Mouse (Mus musculus): ENCODE data around the gene Tamm41. TPM values are rescaled to one million over a fixed set of nuclear protein-coding genes. Genes with fewer than 3 reads are reported as not detected.

The Tamm41 gene
- 10 to 100 TPM; 31.2 to 31.8 TPM for total RNA-seq (2021)
- long read RNA-seq, experiment 1, transcript Tamm41-201 (8 exons, 1,168 nt) = major isoform, 20 of 26 reads
- long read RNA-seq, experiment 1, partial matches to known transcripts = 0 of 26 reads
- long read RNA-seq, experiment 1, other reads (novel, unspliced or antisense) = 6 of 26 reads
- long read RNA-seq, experiment 2, transcript Tamm41-201 (8 exons, 1,168 nt) = major isoform, 14 of 20 reads
- long read RNA-seq, experiment 2, partial matches to known transcripts = 1 of 20 reads
- long read RNA-seq, experiment 2, other reads (novel, unspliced or antisense) = 5 of 20 reads

DNA sequence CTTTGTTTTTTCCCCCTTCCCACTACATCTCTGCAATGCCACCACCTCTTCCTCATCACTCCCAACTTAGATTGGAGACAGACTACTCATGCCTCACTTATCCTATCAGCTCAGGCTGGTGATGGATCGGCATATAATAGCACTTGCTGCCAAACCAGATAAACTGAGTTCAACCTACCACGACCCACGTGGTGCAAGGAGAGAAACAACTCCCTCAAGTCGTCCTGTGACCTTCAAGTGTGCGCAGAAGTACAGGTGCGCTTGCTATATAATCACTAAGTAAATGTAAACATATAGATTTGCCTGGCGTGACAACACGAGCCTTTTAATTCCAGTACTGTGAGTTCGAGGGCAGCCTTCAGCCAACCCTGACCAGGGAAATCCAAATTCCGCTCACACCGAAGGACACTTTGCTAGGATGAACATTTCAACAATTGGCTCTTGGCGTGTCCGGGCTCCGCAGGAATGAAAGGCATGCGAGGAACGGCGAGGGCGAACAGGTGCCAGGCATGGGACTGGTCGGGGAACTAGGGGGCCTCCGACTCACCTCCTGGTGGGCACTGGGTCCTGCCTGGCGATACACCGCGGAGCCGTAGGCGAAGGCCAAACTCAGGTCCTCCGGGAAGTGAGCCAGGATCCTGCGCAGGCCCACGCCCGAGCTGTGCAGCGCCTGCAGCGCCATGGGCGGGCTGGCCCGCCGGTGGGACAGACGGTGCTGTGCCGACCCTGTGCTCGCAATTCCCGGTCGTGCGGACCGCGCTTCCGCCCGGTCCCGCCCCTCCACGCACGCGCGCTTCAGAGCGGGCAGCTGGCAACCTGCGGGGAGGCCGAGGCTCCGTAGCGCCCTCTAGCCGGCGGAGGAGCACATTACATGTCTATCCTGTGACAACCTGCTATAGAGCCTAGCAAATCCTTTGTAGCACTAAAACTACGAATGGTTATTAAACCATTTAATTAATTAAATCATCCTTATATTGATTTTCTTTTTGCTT is at the start of gene Tamm41:
Gene Tamm41 (minus strand): TSS at position 774 of the 992 bp plus-strand sequence.
- DNase-seq (ENCODE audit: low spot score in 2 of 2) = peak; percentile 68 to 72

DNA sequence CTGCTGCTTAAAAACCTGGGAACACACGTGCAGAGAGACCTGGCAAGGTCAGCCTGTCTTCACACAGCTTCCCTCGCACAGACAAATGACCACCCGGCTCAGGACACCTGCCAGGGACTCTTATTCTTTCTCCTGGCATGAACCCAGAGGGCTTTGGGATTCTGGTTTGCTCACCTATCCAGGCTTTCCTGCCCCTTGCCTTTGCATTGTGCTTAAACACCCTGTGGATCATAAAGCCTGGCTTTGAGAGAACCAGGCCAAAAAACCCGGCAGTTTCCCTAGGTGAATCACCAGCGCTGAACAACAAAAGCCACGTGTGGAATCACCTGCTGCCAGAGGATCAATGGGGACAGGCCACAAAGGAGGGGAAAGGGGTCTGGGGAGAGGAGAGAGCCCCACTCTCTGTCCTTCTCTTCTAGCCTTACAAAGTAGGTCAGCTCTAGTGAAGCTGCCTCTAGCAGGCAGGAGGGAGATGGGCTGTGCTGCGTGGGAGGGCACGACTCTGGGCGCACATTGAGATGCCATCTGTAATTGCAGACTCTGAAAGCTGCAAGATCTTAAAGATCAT is 47.7 kb upstream of the Tamm41 start:
- no peak for DNase-seq (ENCODE audit: low spot score in 2 of 2)

DNA sequence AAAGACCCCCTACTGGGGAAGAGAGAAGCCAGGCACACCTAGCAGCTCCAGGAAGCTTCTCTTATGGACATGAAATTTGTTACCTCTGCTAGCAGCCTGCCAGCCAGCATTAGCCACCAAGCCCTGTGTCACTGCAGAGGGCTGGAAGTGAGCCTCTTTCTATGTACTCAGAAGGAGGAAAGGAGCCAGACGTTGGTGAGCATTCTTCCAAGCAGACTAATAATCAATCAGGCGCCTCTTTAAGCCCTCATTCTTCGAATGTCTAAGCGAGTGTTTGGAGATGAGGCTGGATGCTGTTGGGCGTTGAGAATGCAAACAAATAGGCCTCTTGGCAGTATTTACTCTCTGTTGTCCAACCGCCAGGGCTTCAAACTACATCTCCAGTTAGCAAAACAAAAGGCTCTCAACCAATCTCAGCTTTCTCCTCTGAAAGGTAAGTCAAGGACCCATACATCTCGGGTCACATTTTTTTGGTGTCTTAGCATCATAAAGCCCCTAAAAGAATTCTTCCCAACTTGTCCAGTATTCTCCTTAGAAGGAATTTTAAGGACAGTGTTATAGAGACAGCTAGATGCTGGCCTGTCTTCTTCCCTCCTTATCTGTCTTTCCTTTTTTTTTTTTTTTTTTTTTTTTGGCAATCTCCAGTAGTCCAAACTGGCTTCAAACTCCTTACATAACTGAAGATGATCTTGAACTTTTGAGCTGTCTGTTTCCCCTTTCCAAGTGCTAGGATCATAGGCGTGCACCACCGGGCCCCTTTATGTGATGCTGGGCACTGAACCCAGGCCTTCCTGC is 39.3 kb upstream of the Tamm41 start:
- DNase-seq (ENCODE audit: low spot score in 2 of 2) = no peak

DNA sequence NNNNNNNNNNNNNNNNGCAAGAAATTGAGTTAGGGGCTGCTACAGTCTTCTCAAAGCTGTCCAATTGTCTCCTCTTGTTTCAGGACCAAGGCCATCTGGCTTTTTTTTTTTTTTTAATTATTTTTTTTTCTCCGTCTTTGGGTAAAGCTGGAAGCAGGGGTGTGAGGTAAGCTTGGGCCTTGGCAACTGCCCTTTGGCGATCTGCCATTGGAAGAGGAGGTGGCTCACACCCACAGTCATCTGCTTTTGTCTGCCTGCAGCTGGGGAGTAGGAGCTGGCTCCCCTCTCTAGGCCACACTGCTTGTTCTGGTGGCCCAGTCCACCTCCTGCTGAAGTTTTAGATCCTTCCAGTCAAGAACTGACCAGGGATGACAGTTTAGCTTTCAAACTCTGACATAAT is 34.3 kb upstream of the Tamm41 start:
- DNase-seq (ENCODE audit: low spot score in 2 of 2) = peak in 1 of 2 experiments; percentile 10

DNA sequence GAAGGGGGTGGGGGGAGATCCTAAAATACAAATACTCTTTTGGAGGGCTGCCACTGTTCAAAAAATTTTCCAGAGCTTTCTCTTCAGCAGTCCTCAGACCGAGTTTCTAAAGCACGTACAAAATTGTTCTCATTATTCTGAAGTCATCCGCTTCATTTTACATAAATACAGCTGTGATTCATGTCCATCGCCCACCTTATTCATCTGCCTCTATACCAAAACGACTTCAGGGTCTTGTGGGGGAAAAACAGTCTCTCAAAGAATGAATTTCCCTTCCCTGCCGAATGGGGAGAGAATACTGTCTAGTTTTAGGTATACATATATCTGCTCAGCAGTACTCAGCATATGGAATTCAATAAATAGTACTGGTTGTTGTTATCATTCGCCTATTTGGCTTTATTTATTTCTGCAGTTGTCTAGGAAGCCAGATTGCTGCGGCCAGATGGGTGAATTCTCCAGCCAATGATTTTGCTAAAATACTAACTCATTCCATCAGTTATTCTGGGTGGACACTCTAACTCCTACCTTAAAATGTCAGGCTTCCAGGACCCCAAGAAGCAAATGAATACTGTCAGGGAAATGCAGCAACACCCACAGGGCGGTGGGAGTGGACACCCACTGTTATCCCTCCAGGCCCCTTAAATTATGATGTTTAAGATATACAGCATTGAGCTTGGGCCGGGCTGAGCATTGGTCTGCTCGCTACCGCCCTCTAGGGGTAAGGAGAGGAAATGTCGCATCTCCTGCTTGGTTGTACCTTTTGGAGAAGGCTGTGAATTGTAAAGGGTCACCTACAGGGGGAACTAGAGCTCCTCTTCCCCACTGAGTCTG is 27.9 kb upstream of the Tamm41 start:
- peak in 1 of 2 experiments; percentile 12 for DNase-seq (ENCODE audit: low spot score in 2 of 2)

DNA sequence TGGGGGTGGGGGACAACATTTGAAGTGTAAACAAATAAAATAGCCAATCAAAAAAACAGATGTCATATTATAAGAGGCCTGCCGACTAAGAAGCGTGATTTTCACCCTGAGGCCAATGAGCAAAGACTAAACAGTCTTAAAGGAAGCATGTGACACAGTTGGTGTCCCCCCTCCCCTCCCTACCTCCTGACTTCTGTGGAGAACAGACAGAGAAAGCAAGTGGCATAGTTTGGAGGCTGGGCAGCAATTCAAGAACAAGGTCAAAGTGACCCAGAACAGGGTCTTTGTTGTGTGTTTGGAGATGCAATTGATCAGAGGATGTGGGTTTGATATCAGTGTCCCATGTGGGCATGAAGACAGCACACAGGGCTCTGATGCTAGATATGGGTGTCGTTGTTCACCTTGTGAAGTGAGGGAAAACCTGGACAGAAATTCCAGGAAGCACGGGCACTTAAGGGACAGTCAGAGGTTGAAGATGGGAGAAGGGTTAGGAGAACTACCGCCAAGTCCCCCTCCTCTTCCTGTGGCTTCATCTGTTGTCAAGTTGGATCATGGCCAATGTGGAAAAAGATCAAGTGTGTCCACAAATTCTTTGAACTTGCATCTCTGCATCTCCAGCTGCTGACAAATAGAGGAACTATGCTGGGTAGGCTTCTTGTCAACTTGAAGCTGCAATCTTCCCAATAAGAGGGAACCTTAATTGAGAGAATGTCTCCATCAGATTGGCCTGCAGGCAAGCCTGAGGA is 25.1 kb upstream of the Tamm41 start:
- no peak for DNase-seq (ENCODE audit: low spot score in 2 of 2)

DNA sequence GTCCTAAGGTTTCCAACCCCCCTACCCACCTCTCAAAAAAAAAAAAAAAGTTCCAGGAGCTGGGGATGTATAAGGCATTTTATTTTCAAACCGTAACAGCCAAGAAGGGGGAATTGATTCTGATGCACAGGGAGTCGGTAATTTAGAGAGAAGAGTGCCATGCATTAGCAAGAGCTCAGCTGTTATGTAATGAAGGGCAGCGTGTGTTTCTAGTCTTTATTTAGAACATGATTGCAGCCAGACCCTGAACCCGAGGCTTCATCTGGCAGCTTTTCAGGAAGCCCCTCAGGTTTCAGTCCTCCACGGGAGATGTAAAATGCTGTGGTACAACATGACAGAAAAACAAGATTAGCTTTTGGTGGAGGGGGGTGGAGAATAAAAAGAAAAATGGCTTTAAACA is 21.6 kb upstream of the Tamm41 start:
- DNase-seq (ENCODE audit: low spot score in 2 of 2) = no peak

DNA sequence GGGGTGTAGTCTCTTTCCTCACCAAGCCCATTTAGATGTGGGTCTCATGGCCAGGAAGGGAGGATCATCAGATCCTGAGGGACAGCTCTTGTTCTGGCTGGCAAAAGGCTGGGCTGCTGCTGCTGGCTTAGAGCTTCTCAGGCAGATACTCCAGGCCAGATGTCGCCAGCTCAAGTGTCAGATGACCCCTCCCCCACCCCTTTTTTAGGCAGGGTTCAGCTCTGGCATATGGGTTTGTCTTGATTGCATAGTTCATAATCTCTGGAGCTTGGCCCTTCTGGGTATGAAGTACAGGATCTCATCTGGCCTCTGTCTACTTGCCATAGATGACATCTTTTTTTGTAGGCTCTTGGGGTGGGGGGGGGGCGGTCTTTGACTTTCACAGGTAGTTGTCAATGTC is 19.0 kb upstream of the Tamm41 start:
- no peak for DNase-seq (ENCODE audit: low spot score in 2 of 2)

DNA sequence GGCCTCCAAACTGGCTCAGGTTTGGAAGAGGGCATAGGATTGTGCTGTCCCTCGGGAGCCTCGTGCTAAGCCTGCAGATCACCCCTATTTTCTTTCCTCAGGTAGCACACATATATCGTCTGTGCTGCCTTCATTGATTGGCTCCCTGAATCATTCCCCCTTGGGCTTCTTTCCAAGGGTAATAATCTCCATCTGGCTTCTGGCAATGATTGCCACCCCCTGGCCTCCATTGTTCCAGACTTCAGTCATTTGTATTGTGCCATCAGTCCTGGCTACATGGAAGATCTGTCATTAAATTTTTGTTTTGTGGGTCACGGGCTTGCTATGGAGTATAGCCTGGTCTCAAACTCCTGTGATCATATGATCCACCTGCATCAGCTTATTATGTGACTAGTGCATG is 17.8 kb upstream of the Tamm41 start:
- DNase-seq (ENCODE audit: low spot score in 2 of 2) = no peak

DNA sequence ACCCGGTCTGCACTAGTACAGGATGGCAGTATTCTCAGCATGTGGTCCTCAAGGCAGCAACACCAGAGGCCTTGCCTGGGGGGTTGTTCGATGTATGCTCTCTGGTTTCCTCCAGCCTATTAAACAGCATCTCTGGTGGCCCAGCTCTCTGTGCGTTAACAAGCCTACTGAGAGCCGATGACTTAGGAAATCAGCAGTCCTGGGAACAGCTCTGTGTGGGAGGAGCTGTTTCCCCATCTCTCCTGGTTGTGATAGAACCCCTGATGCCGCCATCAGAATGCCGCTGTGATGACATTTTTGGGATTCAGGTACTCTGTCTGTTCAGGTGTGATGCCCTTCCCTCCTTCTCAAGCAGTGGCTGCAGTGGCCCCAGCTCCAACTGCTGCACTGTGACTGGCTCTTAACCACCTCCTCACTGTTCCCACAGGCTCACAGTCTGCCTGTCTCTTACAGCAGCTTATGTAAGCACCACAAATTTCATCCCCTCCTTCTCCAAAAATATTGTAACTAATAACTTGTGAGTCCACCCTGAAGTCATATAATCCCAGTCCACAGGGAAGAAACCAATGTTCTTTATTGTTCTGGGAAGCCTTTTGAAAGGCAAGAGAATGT is 14.0 kb upstream of the Tamm41 start:
- no peak for DNase-seq (ENCODE audit: low spot score in 2 of 2)

DNA sequence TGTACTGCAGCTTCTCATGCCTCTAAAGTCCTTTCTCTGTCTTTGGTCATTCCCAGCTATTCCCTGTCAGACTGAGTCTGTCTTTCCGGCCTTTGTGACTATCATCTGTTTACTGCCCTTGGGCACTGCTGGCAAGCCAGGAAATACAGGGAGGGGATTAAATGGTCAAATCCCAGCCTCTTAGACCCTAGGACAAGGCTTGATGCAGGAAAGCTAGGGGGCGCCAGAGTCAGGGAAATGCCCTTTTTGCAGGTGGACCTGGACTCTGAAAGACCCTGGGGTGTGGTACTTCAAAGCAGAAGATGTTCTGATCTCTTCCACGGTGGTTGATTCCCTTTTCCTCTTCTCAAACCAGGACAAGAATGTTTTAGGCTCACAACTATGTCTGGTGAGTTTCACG is 11.3 kb upstream of the Tamm41 start:
- DNase-seq (ENCODE audit: low spot score in 2 of 2) = no peak

DNA sequence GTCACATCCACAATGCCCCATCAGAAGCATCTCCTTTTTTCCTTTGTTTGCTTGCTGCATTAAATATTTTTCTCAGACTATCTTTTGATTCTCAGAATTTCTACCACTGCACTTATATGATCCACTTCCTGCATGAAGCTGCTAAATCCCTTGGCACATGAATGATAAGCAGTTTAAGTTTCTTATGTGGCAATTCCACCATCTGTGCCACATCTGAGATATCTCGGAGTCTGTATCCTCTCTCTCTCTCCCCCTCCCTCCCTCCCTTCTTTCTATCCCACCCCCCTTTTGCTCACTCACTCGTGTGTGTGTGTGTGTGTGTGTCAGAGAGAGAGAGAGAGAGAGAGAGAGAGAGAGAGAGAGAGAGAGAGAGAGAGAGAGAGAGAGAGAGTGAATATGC is 10.1 kb upstream of the Tamm41 start:
- no peak for DNase-seq (ENCODE audit: low spot score in 2 of 2)

DNA sequence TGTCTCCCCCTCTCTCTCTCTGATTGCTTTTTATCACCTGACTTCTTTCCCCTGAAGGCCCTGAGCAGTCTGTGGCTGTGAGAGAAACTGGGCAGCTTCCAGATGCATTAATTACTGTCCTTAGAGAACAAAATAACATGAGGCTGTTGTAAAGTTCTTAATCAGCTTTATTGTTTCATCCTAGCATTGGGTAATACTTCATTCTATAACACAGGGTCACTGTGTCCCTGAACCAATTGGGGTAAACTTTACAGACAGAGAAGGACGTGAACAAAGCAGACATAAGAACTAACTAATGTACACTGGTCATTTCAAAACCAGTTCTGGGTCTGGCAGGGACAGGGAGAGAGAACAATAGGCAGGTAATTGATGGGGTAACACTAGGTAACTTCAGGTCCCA is 8.4 kb upstream of the Tamm41 start:
- DNase-seq (ENCODE audit: low spot score in 2 of 2) = no peak

DNA sequence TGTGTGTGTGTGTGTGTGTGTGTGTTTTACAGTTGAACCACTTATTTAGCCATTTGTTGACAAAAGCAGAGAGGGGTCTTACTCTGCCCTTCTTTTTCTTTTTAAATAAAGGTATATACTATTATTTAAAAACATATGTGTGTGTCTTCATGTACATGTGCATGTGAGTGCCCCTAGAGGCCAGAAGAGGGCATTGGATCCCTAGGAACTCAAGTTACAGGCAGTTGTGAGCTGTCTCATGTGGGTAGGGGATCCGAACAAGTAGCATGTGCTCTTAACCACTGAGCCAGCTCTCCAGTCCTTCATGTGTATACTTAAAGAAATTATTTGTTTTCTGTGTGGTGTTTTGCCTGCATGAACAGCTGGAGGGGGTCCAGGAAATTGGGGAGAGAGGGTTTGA is 7.0 kb upstream of the Tamm41 start:
- no peak for DNase-seq (ENCODE audit: low spot score in 2 of 2)

DNA sequence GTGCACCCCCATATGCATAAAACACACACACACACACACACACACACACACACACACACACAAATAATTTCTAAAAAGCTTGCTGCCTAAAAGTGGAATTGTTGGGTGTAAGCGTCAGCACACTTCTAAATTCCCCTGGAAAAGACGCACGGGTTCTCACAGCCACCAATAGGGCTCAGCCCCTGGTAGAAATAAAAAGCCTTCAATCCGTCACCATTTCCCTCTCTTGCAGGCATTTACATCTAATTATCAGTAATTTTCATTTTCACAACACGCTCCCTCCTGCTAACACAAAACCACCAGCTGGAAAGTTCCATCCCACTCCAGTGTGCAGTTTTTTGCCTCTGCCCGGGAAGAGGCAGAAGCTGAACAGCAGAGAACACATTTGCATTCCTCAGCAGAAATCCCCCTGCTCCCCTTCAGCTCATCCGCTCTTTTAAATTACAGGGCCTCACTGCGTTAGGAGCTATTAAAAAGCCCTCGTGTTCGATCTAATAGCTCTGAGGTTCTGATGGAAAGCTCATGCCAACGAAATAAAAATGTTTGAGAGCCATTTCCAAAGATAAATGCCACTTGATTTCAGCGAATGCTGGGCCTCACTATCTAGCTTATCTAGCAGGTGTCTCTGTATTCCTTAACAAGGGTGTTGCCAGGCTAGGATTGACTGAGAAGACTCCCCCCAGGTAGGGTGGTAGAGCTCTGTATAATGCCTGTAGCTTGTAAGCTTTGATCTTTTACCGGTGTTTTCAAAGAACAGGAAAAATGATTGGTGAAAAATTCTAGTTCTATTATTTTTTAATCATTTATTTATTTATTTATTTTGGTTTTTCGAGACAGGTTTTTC is 6.2 kb upstream of the Tamm41 start:
- DNase-seq (ENCODE audit: low spot score in 2 of 2) = no peak

DNA sequence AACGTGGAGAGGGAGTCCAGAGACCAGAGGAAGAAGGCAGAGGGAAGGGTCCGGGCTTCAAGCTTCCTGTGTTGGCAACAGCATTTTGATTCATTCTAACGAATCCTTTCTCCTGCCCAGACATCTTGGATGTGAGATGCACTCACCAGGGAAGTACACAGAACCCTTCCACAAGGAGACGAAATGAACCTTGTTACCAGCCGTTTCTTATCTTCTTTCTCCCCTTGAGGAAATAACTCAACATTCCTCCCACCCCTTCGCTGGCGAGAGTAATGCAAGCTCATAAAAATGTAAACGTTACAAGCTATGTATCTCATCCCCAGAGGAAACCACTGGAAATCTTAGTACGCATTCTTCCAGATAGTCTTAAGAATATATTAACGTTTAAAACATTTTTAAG is 4.9 kb upstream of the Tamm41 start:
- DNase-seq (ENCODE audit: low spot score in 2 of 2) = no peak

DNA sequence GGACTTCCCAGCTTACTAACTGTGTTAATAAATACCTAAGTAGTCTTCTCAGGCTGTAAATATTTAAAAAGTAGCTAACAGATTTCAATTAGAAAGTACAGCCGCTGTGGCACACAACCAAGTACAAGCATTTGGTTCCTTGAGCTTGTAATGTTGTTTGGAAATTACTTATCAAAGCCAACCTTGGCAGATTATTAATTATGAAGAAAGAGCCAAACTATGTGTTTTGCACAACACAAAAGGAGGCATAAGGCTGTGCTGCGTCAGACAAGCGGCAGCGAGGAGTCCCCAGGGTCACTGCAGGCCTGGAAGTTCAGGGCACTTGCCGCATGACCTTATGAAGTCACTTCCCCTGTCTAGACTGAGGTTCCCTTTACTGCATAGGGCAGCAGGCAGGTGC is 4.2 kb downstream of the Tamm41 start:
- no peak for DNase-seq (ENCODE audit: low spot score in 2 of 2)

DNA sequence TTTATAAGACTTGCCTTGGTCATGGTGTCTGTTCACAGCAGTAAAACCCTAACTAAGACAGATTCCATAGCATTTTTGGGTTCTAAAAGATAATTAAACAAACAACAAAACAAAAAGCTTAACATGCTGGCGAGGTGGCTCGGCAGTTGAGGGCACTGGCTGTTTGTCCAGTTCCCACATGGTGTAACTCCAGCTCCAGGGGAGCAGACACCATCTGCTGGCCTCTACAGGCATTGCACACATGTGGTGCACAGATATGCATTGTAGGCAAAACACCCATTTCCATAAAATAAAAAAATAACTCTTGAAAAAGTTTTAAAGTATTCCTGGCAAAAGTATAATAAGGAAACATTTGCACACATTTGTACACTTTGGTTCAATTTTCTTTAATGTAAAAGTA is 7.6 kb downstream of the Tamm41 start:
- DNase-seq (ENCODE audit: low spot score in 2 of 2) = no peak
